Mouse (Mus musculus): ENCODE results near the gene 4931423N10Rik.
"Not testable (repeated sequence)": the region's sequence is repeated elsewhere in the genome, so short reads cannot be mapped to it uniquely, and the experiment has no call there.

The 4931423N10Rik gene

GRCm38 (mm10) chr2:23207070-23207526, at the start of gene 4931423N10Rik:
TSS of gene 4931423N10Rik (plus strand) at chr2:23207476.
- DNase-seq: no peak

GRCm38 (mm10) chr2:23172305-23172704, 35.0 kb upstream of the 4931423N10Rik start:
- DNase-seq: no peak

- no peak for DNase-seq
These were observed 12.9 kb upstream of the 4931423N10Rik start for GRCm38 (mm10) chr2:23194366-23194765.

GRCm38 (mm10) chr2:23201034-23201433, 6.2 kb upstream of the 4931423N10Rik start:
- DNase-seq: no peak

GRCm38 (mm10) chr2:23202900-23203670, 4.2 kb upstream of the 4931423N10Rik start:
- DNase-seq: no peak

GRCm38 (mm10) chr2:23213661-23214060, 6.4 kb downstream of the 4931423N10Rik start:
- no peak for DNase-seq

GRCm38 (mm10) chr2:23225199-23225598, 17.9 kb downstream of the 4931423N10Rik start:
- no peak for DNase-seq

- DNase-seq: no peak
These were observed 21.2 kb downstream of the 4931423N10Rik start for GRCm38 (mm10) chr2:23228463-23228862.

- no peak for DNase-seq
These were observed 26.9 kb downstream of the 4931423N10Rik start for GRCm38 (mm10) chr2:23234065-23234773.

GRCm38 (mm10) chr2:23290991-23291390, 83.7 kb downstream of the 4931423N10Rik start:
- DNase-seq: not testable (repeated sequence)

- no peak for DNase-seq
These were observed 107.6 kb downstream of the 4931423N10Rik start for GRCm38 (mm10) chr2:23314869-23315268.
